Mouse (Mus musculus) kidney, adult 2 months (tissue): ENCODE data around the gene Shisa5.

Experiments
- CTCF ChIP-seq: fragments of 200-500 bp; conservative IDR thresholded peaks from 2 replicates; pipeline ENCODE4 v1.5.1; 2011; ENCODE audit warnings: low read depth, mild to moderate bottlenecking, control low read depth, low read length, moderate library complexity, mixed read lengths; ENCODE audit not compliant: insufficient read depth, insufficient read length
- POLR2A ChIP-seq: fragments of 200-500 bp; IDR thresholded peaks from one replicate; pipeline ENCODE4 v1.6.1; 2011; ENCODE audit warnings: low read depth, low read length, control low read depth

DNA sequence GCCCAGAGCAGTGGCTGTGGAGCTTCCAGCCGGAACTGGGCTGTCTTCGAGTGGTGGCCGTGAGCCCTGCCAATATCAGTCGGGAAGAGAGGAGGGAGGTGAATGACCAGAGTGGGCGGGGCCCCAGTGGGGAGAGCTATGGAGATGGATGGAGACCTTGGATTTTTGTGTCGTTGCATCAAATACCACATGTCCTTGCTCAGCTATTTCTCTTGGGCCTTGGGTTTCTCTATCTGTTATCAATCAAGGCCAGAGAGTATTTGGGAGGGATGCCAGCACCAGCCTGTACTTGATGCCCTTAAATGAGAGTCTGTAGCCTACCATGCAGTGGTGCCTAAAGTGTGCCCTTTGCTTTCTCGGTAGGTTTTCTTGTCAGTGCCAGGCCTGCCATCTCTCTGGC lies 64.9 kb downstream of the Shisa5 start:
- TF ChIP-seq CTCF (no peak), POLR2A (no peak)
